Mouse (Mus musculus): ENCODE measurements at regions not wholly inside any gene's neighbourhood (a gene's known extent, or its start where the extent isn't known, plus 50 kb on each side); places are given as distances from the start of the nearest gene placed in this dataset.
"Not testable (repeated sequence)": the region's sequence is repeated elsewhere in the genome, so short reads cannot be mapped to it uniquely, and the experiment has no call there.

DNA sequence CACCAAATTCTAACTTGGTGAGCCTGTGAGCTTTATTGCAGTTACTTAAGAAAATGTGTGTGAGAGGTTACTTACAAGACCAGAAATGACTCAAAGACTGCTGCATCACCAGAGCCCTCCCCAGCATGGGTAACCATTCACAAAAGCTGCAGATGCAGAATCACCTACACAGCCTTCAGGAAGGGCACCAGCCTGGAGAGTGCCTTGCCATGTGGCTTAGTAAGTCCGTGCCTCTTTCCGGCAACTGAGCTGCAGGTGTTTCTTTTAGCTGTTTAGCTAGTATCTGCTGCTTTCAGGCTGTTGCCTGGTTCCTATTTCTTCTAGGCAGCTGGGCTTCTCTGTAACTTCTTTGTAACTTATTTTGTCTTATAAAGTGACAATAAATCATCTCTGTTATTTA is 213.2 kb upstream of the Stxbp6 start:
- no peak for DNase-seq

DNA sequence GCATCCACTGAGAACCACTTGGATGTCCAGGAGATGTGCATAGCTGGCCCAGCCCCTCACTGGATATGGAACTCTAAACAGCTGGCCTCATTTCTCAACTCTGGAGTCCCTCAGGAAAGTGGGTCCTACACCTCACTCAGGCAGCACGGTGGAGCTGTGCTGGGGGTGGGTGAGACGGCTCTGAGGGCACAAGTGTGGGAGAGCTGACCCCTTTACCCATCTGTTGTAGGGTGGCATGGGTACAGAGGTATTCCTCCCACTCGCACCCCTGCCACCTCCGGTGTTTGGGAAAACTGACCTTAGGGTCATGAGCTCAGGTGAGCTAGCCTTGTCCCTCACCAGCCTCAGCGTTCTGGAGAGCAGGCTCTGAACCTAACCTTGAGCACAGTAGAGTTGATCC is 181.8 kb upstream of the Stxbp6 start:
- DNase-seq, result no peak

GRCm38 (mm10) chr12:45211131-45211530 is 136.6 kb upstream of the Stxbp6 start:
- DNase-seq, result no peak

DNA sequence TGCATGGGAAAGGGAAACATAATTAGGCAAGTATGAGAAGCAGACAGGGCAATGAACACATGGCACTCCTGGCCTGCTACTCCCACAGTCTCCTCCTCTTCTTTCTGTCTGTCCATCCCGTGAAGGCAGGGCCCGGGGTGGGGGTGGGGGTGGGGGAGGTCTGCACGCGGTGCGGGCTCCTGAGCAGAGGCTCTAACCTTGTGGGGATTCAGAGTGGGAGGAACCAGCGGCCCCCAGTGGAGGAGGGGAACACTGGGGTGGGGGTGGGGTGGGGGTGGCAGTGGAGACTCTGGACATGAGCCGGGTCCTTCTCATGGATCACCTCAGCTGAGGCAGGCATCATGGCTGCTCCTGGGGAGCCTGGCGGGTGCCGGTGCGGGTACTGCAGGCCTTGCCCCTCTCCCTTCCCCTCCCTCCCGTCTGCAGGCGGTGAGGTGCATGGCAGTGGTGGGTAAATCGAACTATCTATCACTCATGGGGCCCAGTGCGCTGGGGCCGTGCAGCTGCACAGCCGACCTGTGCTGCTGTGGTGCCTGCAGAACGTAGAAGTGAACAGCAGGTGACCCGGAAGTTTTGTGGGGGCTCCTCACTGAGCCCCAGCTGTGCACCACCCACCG is 120.9 kb upstream of the Stxbp6 start:
- no peak for DNase-seq

GRCm38 (mm10) chr12:45187149-45187548 is 112.6 kb upstream of the Stxbp6 start:
- no peak for DNase-seq

GRCm38 (mm10) chr12:45184510-45184909 is 110.0 kb upstream of the Stxbp6 start:
- no peak for DNase-seq

DNA sequence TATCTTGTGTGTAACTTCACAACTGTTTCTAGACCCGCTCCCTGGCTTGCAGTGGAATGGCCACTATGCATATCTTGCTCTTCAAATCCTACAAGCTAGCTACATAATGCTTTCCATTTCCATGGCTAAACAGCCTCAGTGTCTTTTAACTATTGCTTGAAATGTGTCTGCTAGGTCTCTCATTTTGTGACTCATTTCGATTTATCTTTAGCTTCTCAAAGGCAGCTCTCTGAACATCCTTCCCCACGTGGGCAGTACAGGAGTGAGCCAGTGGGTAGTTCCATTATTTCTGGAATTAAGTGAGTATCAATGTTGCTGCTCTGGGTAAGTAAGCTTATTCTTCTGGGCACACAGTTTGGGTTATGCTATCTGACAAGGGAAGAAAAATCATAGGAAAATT is 102.9 kb upstream of the Stxbp6 start:
- DNase-seq, result no peak

DNA sequence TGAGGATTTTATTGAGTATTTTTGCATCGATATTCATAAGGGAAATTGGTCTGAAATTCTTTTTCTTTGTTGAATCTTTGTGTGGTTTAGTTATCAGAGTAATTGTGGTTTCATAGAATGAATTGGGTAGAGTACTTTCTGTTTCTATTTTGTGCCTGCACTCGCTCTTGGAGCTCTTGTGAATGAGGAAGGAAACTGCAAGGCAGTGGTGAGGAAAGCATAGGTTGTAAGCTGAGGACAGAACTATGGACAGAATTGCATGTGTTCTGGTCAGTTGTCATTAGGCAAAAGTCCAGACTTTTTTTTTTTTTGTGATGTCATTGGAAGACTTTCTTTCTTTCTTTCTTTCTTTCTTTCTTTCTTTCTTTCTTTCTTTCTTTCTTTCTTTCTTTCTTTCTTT is 100.8 kb upstream of the Stxbp6 start:
- DNase-seq, result not testable (repeated sequence)

DNA sequence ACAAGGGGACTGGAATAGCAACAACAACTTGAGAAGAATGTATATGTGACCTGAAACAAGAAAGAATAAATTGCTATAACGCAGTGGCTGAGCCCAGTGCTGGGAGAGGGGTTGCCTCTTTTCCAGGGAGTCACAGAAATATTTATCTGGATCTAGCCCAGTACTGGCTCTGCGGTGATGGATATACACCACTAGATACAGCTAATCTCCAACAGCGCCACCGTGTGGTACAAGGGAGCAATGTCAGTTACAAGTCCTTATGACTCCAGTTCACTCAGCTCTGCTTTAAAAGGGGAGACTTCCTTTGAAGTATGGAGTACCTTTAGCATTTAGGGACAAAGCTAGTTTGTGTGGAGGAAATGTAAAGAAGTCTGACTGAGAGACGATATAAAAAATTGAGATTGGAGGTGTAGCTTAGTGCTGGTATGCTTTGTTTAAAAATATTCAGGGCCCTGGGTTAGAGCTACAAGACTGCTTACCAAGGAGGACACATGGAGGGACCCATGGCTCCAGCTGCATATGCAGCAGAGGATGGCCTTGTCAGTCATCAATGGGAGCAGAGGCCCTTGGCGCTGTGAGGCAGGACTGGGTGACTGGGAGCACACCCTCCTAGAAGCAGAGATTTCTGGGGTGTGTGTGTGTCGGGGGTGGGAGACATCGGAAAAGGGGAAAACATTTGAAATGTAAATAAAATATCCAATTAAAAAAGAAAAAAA is 97.6 kb upstream of the Stxbp6 start:
- DNase-seq, result peak; percentile 52 to 57

- no peak for DNase-seq
Measured at GRCm38 (mm10) chr12:45162011-45162410, 87.5 kb upstream of the Stxbp6 start.

GRCm38 (mm10) chr12:45161581-45161980 is 87.1 kb upstream of the Stxbp6 start:
- DNase-seq, result not testable (repeated sequence)

- no peak for DNase-seq
Measured at GRCm38 (mm10) chr12:45158986-45159385, 84.5 kb upstream of the Stxbp6 start.

GRCm38 (mm10) chr12:45137438-45138018 is 63.0 kb upstream of the Stxbp6 start:
- DNase-seq, result no peak

- no peak for DNase-seq
Measured at GRCm38 (mm10) chr12:45133415-45133814, 58.9 kb upstream of the Stxbp6 start.

DNA sequence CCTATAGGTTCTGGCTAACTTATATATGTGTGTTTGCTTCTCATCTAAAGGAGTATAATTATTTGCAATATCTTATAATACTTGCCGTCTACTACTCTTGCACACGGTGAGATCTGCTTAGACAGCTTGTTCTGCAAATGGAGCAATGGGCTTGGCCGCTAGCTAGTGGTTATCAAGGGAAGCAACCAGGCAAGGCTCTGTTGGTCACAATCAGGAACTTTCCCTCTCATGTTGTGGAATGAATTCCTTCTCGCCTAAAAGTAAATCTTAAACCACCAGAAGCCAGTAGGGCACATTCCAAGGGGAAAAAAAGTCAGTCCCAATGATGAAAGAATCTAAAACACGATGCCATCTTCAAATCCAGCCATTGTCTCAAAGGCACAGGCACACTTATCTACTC is 56.6 kb upstream of the Stxbp6 start:
- DNase-seq, result no peak

GRCm38 (mm10) chr12:45125866-45126265 is 51.4 kb upstream of the Stxbp6 start:
- DNase-seq, result no peak

Data from cerebellum, postnatal 36 days (tissue).